ENCODE assay signal across 16 mouse cellular contexts in the genomic region with DNA sequence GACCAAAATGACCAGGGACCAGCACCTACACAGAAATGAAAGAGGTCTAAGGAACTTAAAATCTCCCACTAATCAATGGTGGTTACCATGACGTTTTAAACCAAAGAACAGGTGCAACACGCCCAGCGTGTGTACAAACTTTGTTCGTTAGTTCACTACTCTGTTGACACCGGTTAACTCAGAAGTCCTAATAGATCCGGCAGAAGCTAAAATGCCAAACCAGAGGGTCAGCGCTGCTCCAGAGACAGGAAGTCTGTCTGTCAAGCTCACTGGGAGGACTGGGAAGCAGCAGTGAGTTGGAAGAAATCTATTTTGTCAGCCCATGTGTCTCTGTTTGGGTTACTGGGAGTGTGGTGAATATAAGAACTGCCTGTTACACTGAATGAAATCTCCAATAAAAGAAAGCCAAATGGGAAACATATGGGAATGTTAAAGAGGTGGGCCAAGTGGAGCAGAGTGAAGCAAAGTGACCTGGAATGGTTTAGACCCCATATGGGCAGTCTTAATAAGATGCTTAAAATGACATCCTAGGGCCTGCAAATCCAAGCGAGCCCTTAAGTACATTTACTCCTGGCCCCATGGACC.
A peak's percentile ranks its signal among the peaks of the same experiment; 100 is the strongest.
DNase-seq lines count a peak whose midpoint lies in the region; ATAC-seq and TF ChIP-seq lines count a peak whose summit lies in the region.
"Had no signal": no experiment of that assay in that cellular context is flagged by ENCODE, and none has a peak within 500 bp of the region (broad histone marks: within the 10 kb centered on the region; RNA-seq: fewer than 3 reads in every experiment).

No protein-coding gene starts in this region.

- no peaks in the 10 kb centered on the region for H3K27me3 ChIP-seq in limb, embryonic 10.5 days (ENCODE audit: low read depth, poor library complexity, severe bottlenecking)
- H3K27me3 ChIP-seq in intestine, embryonic 16.5 days (replicated peaks; ENCODE audit: control insufficient read depth, insufficient read depth, low read length): no peaks in the 10 kb centered on the region
- H3K27me3 ChIP-seq in stomach, postnatal 0 days (ENCODE audit: control insufficient read depth, insufficient read depth, low read length): no peaks in the 10 kb centered on the region
- H3K27me3 ChIP-seq: heart, embryonic 15.5 days; hindbrain, embryonic 12.5 days; liver, embryonic 15.5 days had no signal

- no peak for TF ChIP-seq CTCF in stomach, postnatal 0 days (IDR thresholded peaks at IDR 0.05; ENCODE audit: low read depth)

- H3K4me3 ChIP-seq in limb, embryonic 10.5 days: peak overlapping the region; percentile 18; the same call in 1 of the 2 replicates
- no peak overlapping the region for H3K4me3 ChIP-seq in intestine, embryonic 16.5 days (ENCODE audit: low read length)
- no peak overlapping the region for H3K4me3 ChIP-seq in stomach, postnatal 0 days (ENCODE audit: low read depth, low read length)
- H3K4me3 ChIP-seq: heart, embryonic 15.5 days; hindbrain, embryonic 12.5 days; liver, embryonic 15.5 days had no signal

- no peak overlapping the region for H3K9ac ChIP-seq in intestine, embryonic 16.5 days (ENCODE audit: low read depth, low read length)
- H3K9ac ChIP-seq in stomach, postnatal 0 days (ENCODE audit: low read length): no peak overlapping the region
- H3K9ac ChIP-seq: heart, embryonic 15.5 days; hindbrain, embryonic 12.5 days; liver, embryonic 15.5 days had no signal

- ATAC-seq in megakaryocyte progenitor cell, adult 5-6 weeks (replicated peaks; ENCODE audit: poor library complexity): no peak
- ATAC-seq in intestine, embryonic 16.5 days: no peak
- ATAC-seq in stomach, postnatal 0 days (ENCODE audit: low FRiP score, low TSS enrichment): no peak
- ATAC-seq: intestine, postnatal 0 days had no signal

- 35% methylated on average over 8 of the region's 8 CpGs for WGBS in limb, embryonic 10.5 days
- WGBS in intestine, embryonic 16.5 days: 67% methylated on average over 8 of the region's 8 CpGs
- 58% methylated on average over 8 of the region's 8 CpGs for WGBS in stomach, postnatal 0 days

- TF ChIP-seq EP300 in stomach, postnatal 0 days (optimal IDR thresholded peaks at IDR 0.05): no peak

- no peaks in the 10 kb centered on the region for H3K36me3 ChIP-seq in limb, embryonic 10.5 days
- H3K36me3 ChIP-seq in intestine, embryonic 16.5 days (ENCODE audit: control insufficient read depth, insufficient read depth, low read length): no peaks in the 10 kb centered on the region
- H3K36me3 ChIP-seq in stomach, postnatal 0 days (ENCODE audit: control insufficient read depth, insufficient read depth, low read length): no peaks in the 10 kb centered on the region
- H3K36me3 ChIP-seq: heart, embryonic 15.5 days; hindbrain, embryonic 12.5 days; liver, embryonic 15.5 days had no signal

- no peaks in the 10 kb centered on the region for H3K9me3 ChIP-seq in limb, embryonic 10.5 days (replicated peaks)
- H3K9me3 ChIP-seq in intestine, embryonic 16.5 days (ENCODE audit: control insufficient read depth, low read length): no peaks in the 10 kb centered on the region
- no peaks in the 10 kb centered on the region for H3K9me3 ChIP-seq in stomach, postnatal 0 days (ENCODE audit: control insufficient read depth, low read length)
- H3K9me3 ChIP-seq: heart, embryonic 15.5 days; hindbrain, embryonic 12.5 days; liver, embryonic 15.5 days had no signal

- H3K27ac ChIP-seq in limb, embryonic 10.5 days: peak overlapping the region; percentile 71
- no peak overlapping the region for H3K27ac ChIP-seq in intestine, embryonic 16.5 days (ENCODE audit: low read length)
- H3K27ac ChIP-seq in stomach, postnatal 0 days (replicated peaks): no peak overlapping the region
- H3K27ac ChIP-seq: heart, embryonic 15.5 days; hindbrain, embryonic 12.5 days; liver, embryonic 15.5 days; macrophage had no signal

- H3K4me1 ChIP-seq in limb, embryonic 10.5 days: peaks cover 69% of the 10 kb centered on the region
- peaks cover 4% of the 10 kb centered on the region; the same call in 1 of the 2 replicates for H3K4me1 ChIP-seq in intestine, embryonic 16.5 days (ENCODE audit: control insufficient read depth, insufficient read depth, low read length)
- peaks cover 6% of the 10 kb centered on the region; the same call in 1 of the 2 replicates for H3K4me1 ChIP-seq in stomach, postnatal 0 days (replicated peaks; ENCODE audit: control insufficient read depth, insufficient read depth)
- H3K4me1 ChIP-seq: liver, embryonic 15.5 days had no signal

- no peak overlapping the region for H3K4me2 ChIP-seq in intestine, embryonic 16.5 days (ENCODE audit: low read depth, low read length)
- H3K4me2 ChIP-seq in stomach, postnatal 0 days (replicated peaks; ENCODE audit: low read depth): no peak overlapping the region
- H3K4me2 ChIP-seq: heart, embryonic 15.5 days; hindbrain, embryonic 12.5 days; liver, embryonic 15.5 days had no signal

- DNase-seq in embryo, embryonic 10.5 days (ENCODE audit: low spot score): peak; percentile 46
- DNase-seq in embryo, embryonic 10 days (ENCODE audit: low spot score): no peak
- DNase-seq in Muller cell, postnatal 12 days (ENCODE audit: inconsistent ontology term): peak; percentile 19
- DNase-seq in cerebellum, postnatal 10 days: peak; percentile 28 to 32
- DNase-seq in limb, embryonic 10.5 days (ENCODE audit: low spot score): peak; percentile 52
- no peak for DNase-seq in stomach, postnatal 0 days (ENCODE audit: low spot score)
- DNase-seq: adrenal gland, adult 2 months; kidney, postnatal 36 days; right cerebral cortex, adult 18-20 months had no signal

Comparison
In these comparisons a context has a peak if more than half of its experiments do, and no peak if none do; other contexts are left out.
1. DNase-seq: peak in embryo, embryonic 10.5 days (single experiment), Muller cell, postnatal 12 days (single experiment), cerebellum, postnatal 10 days (2 of 2) and limb, embryonic 10.5 days (single experiment); none in embryo, embryonic 10 days (single experiment) and stomach, postnatal 0 days (single experiment).